Mouse (Mus musculus): ENCODE results near the gene Ube2g2. TPM values are rescaled to one million over a fixed set of nuclear protein-coding genes. Genes with fewer than 3 reads are reported as not detected.

Gene Ube2g2
- total RNA-seq, 2 experiments from 2014 or later = 56.1 to 63.8 TPM

- DNase-seq = no peak
These were observed 15.2 kb upstream of the Ube2g2 start for GRCm38 (mm10) chr10:77606855-77607254.

GRCm38 (mm10) chr10:77607441-77607840 is 14.6 kb upstream of the Ube2g2 start:
- DNase-seq = no peak

GRCm38 (mm10) chr10:77608589-77608988 is 13.5 kb upstream of the Ube2g2 start:
- DNase-seq = no peak

- no peak for DNase-seq
These were observed 11.7 kb upstream of the Ube2g2 start for GRCm38 (mm10) chr10:77610221-77610961.

GRCm38 (mm10) chr10:77613409-77613808 is 8.7 kb upstream of the Ube2g2 start:
- DNase-seq = peak; percentile 58

- no peak for DNase-seq
These were observed 6.4 kb upstream of the Ube2g2 start for GRCm38 (mm10) chr10:77615647-77616046.

GRCm38 (mm10) chr10:77616166-77616565 is 5.9 kb upstream of the Ube2g2 start:
- DNase-seq = no peak

- no peak for DNase-seq
These were observed 5.1 kb upstream of the Ube2g2 start for GRCm38 (mm10) chr10:77616926-77617325.

- DNase-seq = no peak
These were observed 529 bp upstream of the Ube2g2 start for GRCm38 (mm10) chr10:77621546-77621945.

- DNase-seq = peak; percentile 76
These were observed 1.0 kb downstream of the Ube2g2 start for GRCm38 (mm10) chr10:77623069-77623492.

GRCm38 (mm10) chr10:77623639-77624400 is 1.7 kb downstream of the Ube2g2 start:
- no peak for DNase-seq

- DNase-seq = peak; percentile 61
These were observed 2.5 kb downstream of the Ube2g2 start for GRCm38 (mm10) chr10:77624570-77624995.

- DNase-seq = no peak
These were observed 4.0 kb downstream of the Ube2g2 start for GRCm38 (mm10) chr10:77626036-77626435.

GRCm38 (mm10) chr10:77626591-77626990 is 4.5 kb downstream of the Ube2g2 start:
- no peak for DNase-seq

GRCm38 (mm10) chr10:77627497-77627896 is 5.4 kb downstream of the Ube2g2 start:
- DNase-seq = peak; percentile 90

- no peak for DNase-seq
These were observed 7.1 kb downstream of the Ube2g2 start for GRCm38 (mm10) chr10:77629163-77629562.

GRCm38 (mm10) chr10:77629970-77630369 is 7.9 kb downstream of the Ube2g2 start:
- DNase-seq = no peak

- no peak for DNase-seq
These were observed 11.9 kb downstream of the Ube2g2 start for GRCm38 (mm10) chr10:77634016-77634415.

- DNase-seq = peak; percentile 60
These were observed 12.6 kb downstream of the Ube2g2 start for GRCm38 (mm10) chr10:77634452-77635231.

- no peak for DNase-seq
These were observed 14.3 kb downstream of the Ube2g2 start for GRCm38 (mm10) chr10:77636234-77636922.

GRCm38 (mm10) chr10:77638956-77639355 is 16.9 kb downstream of the Ube2g2 start:
- DNase-seq = peak; percentile 52

GRCm38 (mm10) chr10:77643160-77643559 is 21.1 kb downstream of the Ube2g2 start:
- DNase-seq = no peak
